In the genomic region with DNA sequence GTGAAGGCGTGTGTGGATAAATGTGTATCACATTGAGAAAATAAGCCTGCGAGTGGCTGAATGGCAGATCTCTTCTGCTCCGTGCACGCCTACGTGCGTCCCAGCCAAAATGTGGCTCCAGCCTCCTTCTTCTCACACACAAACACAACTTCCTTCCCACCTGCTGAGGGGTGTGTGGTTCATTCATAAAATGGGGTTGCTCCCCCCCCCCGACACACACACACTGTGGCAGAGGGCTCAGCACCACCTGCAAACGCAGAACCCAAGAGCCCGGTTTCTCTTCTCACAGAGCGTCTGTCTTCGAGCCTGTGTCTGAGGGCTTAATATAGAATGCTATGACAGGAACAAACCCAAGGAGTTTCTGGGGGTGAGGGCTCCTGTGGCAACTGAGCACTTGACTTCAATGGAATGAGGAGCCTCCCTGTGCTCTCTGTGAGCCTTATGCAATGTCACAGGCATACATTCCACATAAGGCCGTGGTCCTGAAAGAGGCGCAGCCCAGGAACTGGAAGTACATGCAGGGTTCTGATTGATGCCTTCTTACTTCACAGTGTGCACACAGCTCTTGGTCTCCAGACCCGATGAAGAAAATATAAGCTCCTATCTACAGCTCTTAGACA, we compare ENCODE assay signal across 15 mouse cellular contexts.
A peak's percentile ranks its signal among the peaks of the same experiment; 100 is the strongest.
DNase-seq lines count a peak whose midpoint lies in the region; ATAC-seq lines count a peak whose summit lies in the region.
"Had no signal": no experiment of that assay in that cellular context is flagged by ENCODE, and none has a peak within 500 bp of the region (broad histone marks: within the 10 kb centered on the region; RNA-seq: fewer than 3 reads in every experiment).

No protein-coding gene starts in this region.

- no peaks in the 10 kb centered on the region for H3K9me3 ChIP-seq in heart, embryonic 10.5 days
- H3K9me3 ChIP-seq in forebrain, embryonic 15.5 days: no peaks in the 10 kb centered on the region

- no peak overlapping the region for H3K4me2 ChIP-seq in forebrain, embryonic 15.5 days (replicated peaks)

- H3K4me1 ChIP-seq in heart, embryonic 10.5 days: peaks cover 43% of the 10 kb centered on the region
- H3K4me1 ChIP-seq in forebrain, embryonic 15.5 days: no peaks in the 10 kb centered on the region

- 60% methylated on average over 14 of the region's 14 CpGs for WGBS in heart, embryonic 10.5 days
- WGBS in forebrain, embryonic 15.5 days: 91% methylated on average over 14 of the region's 14 CpGs

- peak overlapping the region; percentile 77 for H3K27ac ChIP-seq in heart, embryonic 10.5 days
- no peak overlapping the region for H3K27ac ChIP-seq in forebrain, embryonic 15.5 days (replicated peaks)

- H3K27me3 ChIP-seq in heart, embryonic 10.5 days (ENCODE audit: insufficient read depth, poor library complexity, severe bottlenecking): no peaks in the 10 kb centered on the region
- H3K27me3 ChIP-seq in forebrain, embryonic 15.5 days: no peaks in the 10 kb centered on the region

- H3K9ac ChIP-seq in forebrain, embryonic 15.5 days (replicated peaks): no peak overlapping the region

- peaks cover 48% of the 10 kb centered on the region; the same call in 1 of the 2 replicates for H3K36me3 ChIP-seq in heart, embryonic 10.5 days
- H3K36me3 ChIP-seq in forebrain, embryonic 15.5 days: no peaks in the 10 kb centered on the region

- ATAC-seq in hematopoietic stem cell, adult 5-6 weeks (replicated peaks in 1 of 2; ENCODE audit: insufficient read depth in 1 of 2, low FRiP score in 2 of 2, low TSS enrichment in 1 of 2, low read depth in 1 of 2, poor library complexity in 2 of 2, severe bottlenecking in 2 of 2): peak; percentile 13 to 16; a peak in 1 of 4 replicates
- ATAC-seq in forebrain, embryonic 15.5 days (replicated peaks): no peak
- ATAC-seq: activated CD4-positive, CD25-positive, alpha-beta regulatory T cell, adult 4 months had no signal

- H3K4me3 ChIP-seq in heart, embryonic 10.5 days: no peak overlapping the region
- no peak overlapping the region for H3K4me3 ChIP-seq in forebrain, embryonic 15.5 days

- DNase-seq in heart, embryonic 10.5 days (ENCODE audit: low spot score): no peak
- DNase-seq in heart, adult 8-10 months (ENCODE audit: low spot score): no peak
- DNase-seq in lung, postnatal 25 days (ENCODE audit: low spot score): peak; percentile 21
- DNase-seq in lung, postnatal 36 days: no peak
- DNase-seq in thymus, postnatal 25 days: peak; percentile 64
- DNase-seq in cerebellum, adult 9-10 months: no peak
- DNase-seq: adrenal gland, postnatal 14 days; B cell, adult 2 months; cerebellum, adult 18-20 months; gastrocnemius, postnatal 25 days; kidney, postnatal 4 days; midbrain, embryonic 14.5 days had no signal

Comparison
In these comparisons a context has a peak if more than half of its experiments do, and no peak if none do; other contexts are left out.
1. DNase-seq: peak in lung, postnatal 25 days (single experiment) and thymus, postnatal 25 days (single experiment); none in heart, embryonic 10.5 days (single experiment), heart, adult 8-10 months (single experiment), lung, postnatal 36 days (single experiment) and cerebellum, adult 9-10 months (single experiment).